Mouse (Mus musculus) hindbrain, embryonic 14.5 days (tissue): ENCODE results near the gene Spint2. TPM values are rescaled to one million over a fixed set of nuclear protein-coding genes. Genes with fewer than 3 reads are reported as not detected.

Source experiments
- ATAC-seq: fragments of 200-750 bp; cut with Nextera tagmentation; 2 replicates; pipeline ENCODE4 v1.8.0; 2017; ENCODE audit warnings: moderate number of reproducible peaks, mild to moderate bottlenecking, moderate TSS enrichment, moderate library complexity; ENCODE audit not compliant: low FRiP score
- DNase-seq: peaks from one replicate; pipeline ENCODE4 v3.0.0-alpha.2; 2015; ENCODE audit warnings: low spot score
- H3K27ac ChIP-seq: fragments of 300-500 bp; sonication (generic); 2 replicates; pipeline ENCODE4 v1.5.1; 2014; ENCODE audit warnings: mild to moderate bottlenecking, moderate library complexity
- H3K27me3 ChIP-seq: fragments of 300-500 bp; sonication (generic); 2 replicates; pipeline ENCODE4 v1.6.1; 2014; ENCODE audit warnings: mild to moderate bottlenecking, low read length, mixed read lengths; ENCODE audit not compliant: control insufficient read depth, insufficient read depth
- H3K36me3 ChIP-seq: fragments of 300-500 bp; sonication (generic); replicated peaks from 2 replicates; pipeline ENCODE4 v1.6.1; 2014; ENCODE audit not compliant: control insufficient read depth, insufficient read depth
- H3K4me1 ChIP-seq: fragments of 300-500 bp; sonication (generic); replicated peaks from 2 replicates; pipeline ENCODE4 v1.6.1; 2014; ENCODE audit warnings: antibody characterized with exemption, low read length, mixed read lengths; ENCODE audit not compliant: control insufficient read depth, insufficient read depth
- H3K4me2 ChIP-seq: fragments of 300-500 bp; sonication (generic); replicated peaks from 2 replicates; pipeline ENCODE4 v1.6.1; 2014; ENCODE audit warnings: mild to moderate bottlenecking, moderate library complexity
- H3K4me3 ChIP-seq: fragments of 300-500 bp; sonication (generic); replicated peaks from 2 replicates; pipeline ENCODE4 v1.5.1; 2014; ENCODE audit warnings: mild to moderate bottlenecking, low read length
- H3K9ac ChIP-seq: fragments of 300-500 bp; sonication (generic); 2 replicates; pipeline ENCODE4 v1.6.1; 2014
- H3K9me3 ChIP-seq: fragments of 300-500 bp; sonication (generic); 2 replicates; pipeline ENCODE4 v1.6.1; 2016; ENCODE audit warnings: low read length; ENCODE audit not compliant: control insufficient read depth
- WGBS: fragments of 180-500 bp; shearing (Covaris S2); extraction: QIAGEN DNeasy Blood & Tissue Kit; methylation state at CpG from one replicate; pipeline ENCODE4 v1.1.7; 2014; 5-methylcytosine and 5-hydroxymethylcytosine counted together
- polyA plus RNA-seq: library from polyadenylated mRNA; unstranded; fragments of >200 nt; fragmentation: Nextera tagmentation; extraction: Ambion mirVana; gene quantifications from 2 replicates; pipeline ENCODE4 v1.2.1, GENCODE M21; 2014

The Spint2 gene
- polyA plus RNA-seq, 1 experiment from 2014 or later = 71.3 TPM

DNA sequence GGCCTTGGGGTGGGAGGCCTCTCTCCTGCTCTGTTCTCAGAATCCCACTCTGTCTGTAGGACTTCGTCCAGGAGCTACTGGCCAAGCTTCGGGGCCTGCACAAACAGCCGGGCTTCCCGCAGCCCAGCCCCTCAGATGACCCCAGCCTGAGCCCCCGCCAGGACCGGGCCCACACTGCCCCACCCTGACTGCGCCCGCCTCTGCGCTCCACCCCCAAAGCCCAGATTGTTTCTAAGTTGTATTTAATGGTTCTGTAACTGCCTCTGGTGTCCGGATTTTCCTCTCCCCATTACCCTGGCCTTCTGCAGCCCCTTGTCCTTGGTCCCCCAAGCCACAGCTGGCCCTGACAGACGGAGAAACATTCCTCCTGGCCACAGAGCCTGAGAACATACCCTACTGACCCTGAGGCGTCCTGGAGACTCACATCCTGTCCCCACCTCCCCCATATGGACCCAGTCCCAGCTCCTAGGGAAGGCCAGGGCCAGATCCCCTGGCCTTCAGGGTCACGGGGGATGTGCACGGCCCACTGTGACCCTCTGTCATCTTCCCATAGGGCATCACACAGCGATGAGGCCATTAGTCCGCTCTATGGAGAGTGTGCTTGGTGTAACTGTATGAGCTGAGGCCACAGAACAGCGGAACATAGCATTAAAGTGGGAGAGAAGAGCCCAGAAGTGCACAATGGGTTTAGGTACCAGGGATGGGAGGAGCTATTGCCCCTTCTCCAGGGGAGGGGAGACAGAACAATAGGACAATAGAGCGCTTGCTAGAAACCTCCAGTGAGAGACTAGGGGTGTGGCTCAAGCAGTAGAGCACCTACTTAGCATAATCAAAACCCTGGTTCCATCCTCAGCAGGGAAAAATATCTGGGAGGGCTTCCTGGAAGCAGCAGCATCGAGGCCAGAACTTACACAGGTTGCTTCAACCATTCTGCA is 11.7 kb upstream of the Spint2 start:
- ATAC-seq = no peak
- H3K9me3 ChIP-seq = no peaks in the 10 kb centered on the region
- H3K4me1 ChIP-seq = peaks cover 16% of the 10 kb centered on the region; the same call in 1 of the 2 replicates
- no peaks in the 10 kb centered on the region for H3K36me3 ChIP-seq
- H3K27ac ChIP-seq = peak overlapping the region; percentile 54
- no peak for DNase-seq
- 22% methylated on average over 19 of the region's 19 CpGs for WGBS
- no peaks in the 10 kb centered on the region for H3K27me3 ChIP-seq
- no peak overlapping the region for H3K4me3 ChIP-seq
- H3K4me2 ChIP-seq = no peak overlapping the region
- H3K9ac ChIP-seq = no peak overlapping the region

DNA sequence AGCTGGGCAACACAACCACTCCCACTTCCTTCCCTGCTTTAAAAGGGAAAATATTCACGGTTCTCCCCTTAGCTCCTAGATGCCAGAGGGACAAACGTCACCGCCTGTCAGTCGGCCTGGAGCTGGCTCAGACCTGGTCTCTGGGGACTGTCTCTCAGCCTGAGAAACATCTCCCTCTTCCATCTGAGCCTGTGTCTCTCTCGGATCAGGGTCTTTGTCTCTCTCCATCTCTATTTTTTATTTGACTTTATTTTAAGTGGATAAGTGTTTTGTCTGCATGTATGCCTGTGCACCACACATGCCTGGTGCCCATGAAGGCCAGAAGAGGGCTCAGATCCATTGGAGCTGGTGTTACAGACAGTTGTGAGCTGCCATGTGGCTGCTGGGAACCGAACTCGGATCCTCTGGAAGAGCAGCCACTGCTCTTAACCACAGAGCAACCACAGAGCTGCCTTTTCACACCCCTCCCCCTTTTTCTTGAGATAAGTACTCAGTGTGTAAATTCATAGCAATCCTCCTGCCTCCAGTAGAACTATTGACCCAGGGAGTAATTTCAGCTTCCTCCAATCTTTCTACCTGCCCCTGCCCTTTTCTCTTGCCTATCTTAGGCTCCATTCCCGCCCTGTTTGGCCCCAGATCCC is 10.9 kb upstream of the Spint2 start:
- 23% methylated on average over 8 of the region's 8 CpGs for WGBS
- Histone ChIP-seq H3K4me2 (no peak overlapping the region), H3K4me1 (peaks cover 16% of the 10 kb centered on the region; the same call in 1 of the 2 replicates), H3K36me3 (no peaks in the 10 kb centered on the region), H3K27ac (peak overlapping the region; percentile 54), H3K4me3 (no peak overlapping the region), H3K27me3 (no peaks in the 10 kb centered on the region), H3K9me3 (no peaks in the 10 kb centered on the region), H3K9ac (no peak overlapping the region)
- DNase-seq (no peak), ATAC-seq (no peak)

DNA sequence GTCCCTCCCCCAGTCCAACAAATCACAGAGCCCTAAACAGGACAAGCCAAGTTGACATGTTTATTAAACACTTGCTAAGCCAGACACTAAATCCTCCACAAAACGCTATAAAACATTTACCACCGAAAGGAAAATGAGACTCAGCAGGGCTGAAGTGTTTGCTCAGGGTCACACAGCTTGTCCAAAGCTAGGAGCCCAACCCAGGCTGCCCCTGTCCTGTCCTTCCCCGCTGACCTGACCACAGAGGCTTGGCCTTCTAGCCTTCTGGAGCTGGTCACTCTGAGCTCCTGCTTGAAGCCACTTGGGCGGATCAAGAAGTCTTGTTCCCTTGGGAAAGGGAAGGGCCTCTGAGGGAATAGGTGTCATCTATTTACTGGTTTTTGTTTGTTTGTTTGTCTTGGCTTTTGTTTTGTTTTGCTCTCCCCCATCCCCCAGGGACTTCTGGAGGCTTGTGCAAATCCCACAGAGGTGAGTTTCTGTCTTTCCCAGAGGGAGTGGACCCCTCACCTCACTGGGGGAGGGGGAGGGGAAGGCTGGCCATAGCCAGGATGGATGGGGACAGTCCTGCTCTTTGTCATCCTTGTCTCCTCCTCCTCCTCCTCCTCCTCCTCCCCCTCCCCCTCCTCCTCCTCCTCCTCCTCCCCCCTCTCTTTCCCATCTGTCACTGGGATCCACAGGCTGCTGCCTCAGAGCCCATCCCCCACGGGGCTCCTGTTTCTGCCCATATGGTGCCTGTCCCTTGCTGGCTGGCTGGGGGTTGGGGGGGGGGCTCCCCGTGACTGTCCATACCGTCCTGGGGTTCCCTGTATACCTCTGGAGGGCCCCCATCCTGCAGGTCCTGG is 10.1 kb upstream of the Spint2 start:
- H3K9ac ChIP-seq = no peak overlapping the region
- no peak overlapping the region for H3K4me3 ChIP-seq
- H3K27me3 ChIP-seq = no peaks in the 10 kb centered on the region
- WGBS = 27% methylated on average over 6 of the region's 7 CpGs
- H3K4me1 ChIP-seq = peaks cover 16% of the 10 kb centered on the region; the same call in 1 of the 2 replicates
- DNase-seq (no peak), ATAC-seq (peak; percentile 39; the same call in 1 of the 2 replicates)
- H3K27ac ChIP-seq = 0 out of 2 replicates have a peak overlapping the region, but pooled peaks have one; percentile 46
- H3K36me3 ChIP-seq = no peaks in the 10 kb centered on the region
- H3K4me2 ChIP-seq = no peak overlapping the region
- H3K9me3 ChIP-seq = no peaks in the 10 kb centered on the region

DNA sequence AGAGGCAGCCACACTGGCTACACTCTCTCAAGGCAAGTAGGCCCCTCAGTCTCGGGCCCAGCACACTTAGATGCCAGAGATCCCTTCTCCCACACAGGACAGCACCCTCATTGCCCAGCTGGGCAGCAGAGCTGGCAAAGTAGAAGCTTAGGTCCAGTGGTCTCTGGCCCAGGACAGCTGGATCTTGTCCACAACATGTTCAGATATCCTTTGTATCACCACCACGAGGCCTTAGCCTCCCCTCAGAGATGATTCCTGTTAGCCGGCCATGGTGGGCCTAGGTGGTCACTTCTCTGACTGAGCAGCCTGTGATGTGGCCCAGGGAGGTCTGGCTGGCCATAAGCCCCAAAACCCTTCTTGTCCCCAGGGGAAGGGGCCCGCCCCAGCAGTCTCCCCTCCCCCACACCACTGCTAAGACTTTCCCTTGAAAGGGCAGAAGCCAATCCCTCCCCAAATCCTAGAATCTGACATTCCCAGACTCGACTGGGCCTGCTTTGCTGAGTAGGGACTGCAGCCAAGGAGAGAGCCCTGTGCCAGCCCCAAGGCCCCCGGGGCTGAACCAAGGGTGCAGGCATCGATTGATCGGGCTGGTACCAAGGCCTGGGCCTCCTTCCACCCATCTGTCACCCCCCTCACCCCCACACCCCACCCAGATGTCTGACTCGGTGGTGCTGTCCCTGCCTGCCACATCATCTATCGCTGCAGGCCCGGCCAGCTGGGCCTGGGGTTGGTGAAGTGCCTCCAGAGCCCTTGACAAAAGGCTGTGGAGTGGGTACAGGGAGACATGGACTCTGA is 9.2 kb upstream of the Spint2 start:
- ATAC-seq (no peak), DNase-seq (no peak)
- H3K4me3 ChIP-seq = no peak overlapping the region
- WGBS = 32% methylated on average over 11 of the region's 11 CpGs
- H3K4me2 ChIP-seq = no peak overlapping the region
- peaks cover 16% of the 10 kb centered on the region; the same call in 1 of the 2 replicates for H3K4me1 ChIP-seq
- H3K36me3 ChIP-seq = no peaks in the 10 kb centered on the region
- H3K27ac ChIP-seq = no peak overlapping the region
- H3K9ac ChIP-seq = no peak overlapping the region
- H3K27me3 ChIP-seq = no peaks in the 10 kb centered on the region
- H3K9me3 ChIP-seq = no peaks in the 10 kb centered on the region

DNA sequence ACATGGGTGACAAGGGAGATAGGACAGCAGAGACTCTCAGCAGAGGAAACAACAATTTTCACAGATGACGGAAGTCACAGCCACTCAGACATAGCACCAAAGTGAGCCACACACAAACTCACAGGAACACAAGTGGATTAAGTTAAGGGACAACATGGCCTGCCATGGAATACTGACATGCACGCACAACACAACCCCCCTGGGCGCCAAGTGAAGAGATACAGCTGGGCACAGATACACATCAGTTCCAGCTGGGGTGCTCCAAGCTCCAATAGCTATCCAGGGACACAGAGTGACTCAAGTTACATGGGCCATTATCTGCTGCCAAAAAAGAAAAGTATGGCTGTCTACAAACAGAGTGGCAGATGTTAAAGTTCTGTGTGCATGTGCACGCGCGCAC is 8.1 kb upstream of the Spint2 start:
- Histone ChIP-seq H3K27me3 (no peaks in the 10 kb centered on the region), H3K36me3 (no peaks in the 10 kb centered on the region), H3K4me3 (peak overlapping the region; percentile 49; the same call in 1 of the 2 replicates), H3K27ac (no peak overlapping the region), H3K4me2 (peak overlapping the region; percentile 91), H3K4me1 (peaks cover 16% of the 10 kb centered on the region; the same call in 1 of the 2 replicates), H3K9me3 (no peaks in the 10 kb centered on the region), H3K9ac (no peak overlapping the region)
- 77% methylated on average over 6 of the region's 6 CpGs for WGBS
- DNase-seq (no peak), ATAC-seq (no peak)

DNA sequence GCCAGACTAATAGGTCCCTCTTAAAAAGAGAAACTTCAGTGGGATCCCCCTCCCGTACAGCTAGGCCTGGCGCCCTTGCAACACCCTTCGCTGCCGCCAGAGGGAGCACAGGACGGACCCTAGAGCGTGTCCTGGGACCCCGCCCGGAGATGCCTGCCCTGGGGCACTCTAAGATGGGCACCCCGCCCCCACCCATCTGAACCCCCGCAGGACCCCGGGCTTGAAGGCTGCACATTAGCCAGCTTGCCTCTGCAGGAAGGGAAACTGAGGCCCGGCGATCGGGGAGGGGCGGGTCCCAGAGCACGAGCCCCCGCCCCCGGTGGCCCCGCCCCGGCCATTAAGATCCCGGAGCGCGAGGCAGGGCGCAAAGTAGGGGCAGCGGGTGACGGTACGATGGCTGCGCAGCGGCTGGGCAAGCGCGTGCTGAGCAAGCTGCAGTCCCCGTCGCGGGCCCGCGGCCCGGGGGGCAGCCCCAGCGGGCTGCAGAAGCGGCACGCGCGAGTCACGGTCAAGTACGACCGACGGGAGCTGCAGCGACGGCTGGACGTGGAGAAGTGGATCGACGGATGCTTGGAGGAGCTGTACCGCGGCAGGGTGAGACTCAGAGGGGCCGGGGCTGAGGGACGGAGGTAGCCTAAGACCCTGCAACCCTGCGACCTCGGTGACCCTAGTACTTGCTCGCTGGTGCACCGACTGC is 7.4 kb upstream of the Spint2 start, which contains the start of gene Ppp1r14a:
Gene Ppp1r14a (plus strand): TSS at position 367 of the 697 bp plus-strand sequence.
- Histone ChIP-seq H3K9me3 (no peaks in the 10 kb centered on the region), H3K27ac (no peak within 1 kb of the TSS), H3K4me2 (peak within 1 kb of the TSS; percentile 91), H3K36me3 (no peaks in the 10 kb centered on the region), H3K4me1 (peaks cover 16% of the 10 kb centered on the region; the same call in 1 of the 2 replicates), H3K4me3 (peak within 1 kb of the TSS; percentile 49), H3K27me3 (no peaks in the 10 kb centered on the region), H3K9ac (peak within 1 kb of the TSS; percentile 58)
- DNase-seq (peak; percentile 71), ATAC-seq (no peak)
- WGBS = under 1% methylated on average over 58 of the region's 59 CpGs

DNA sequence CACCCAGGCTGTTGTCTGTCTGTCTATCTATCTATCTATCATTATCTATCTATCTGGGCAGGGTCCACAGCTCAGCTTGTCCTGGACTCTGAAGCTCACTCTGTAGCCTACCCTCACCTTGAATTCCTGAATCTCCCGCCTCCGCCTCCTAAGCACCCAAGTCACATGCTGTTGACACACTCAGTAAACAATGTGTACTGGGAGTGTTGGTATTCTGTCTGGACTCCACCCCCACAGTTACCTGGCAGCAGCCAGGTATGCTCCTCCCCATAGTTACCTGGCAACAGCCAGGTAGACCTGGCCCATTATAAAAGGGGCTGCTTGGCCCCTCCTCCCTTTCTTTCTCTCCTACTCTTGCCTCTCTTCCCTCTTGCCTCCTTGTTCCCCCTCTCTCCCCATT is 6.4 kb upstream of the Spint2 start:
- H3K4me3 ChIP-seq = no peak overlapping the region
- H3K9ac ChIP-seq = no peak overlapping the region
- H3K9me3 ChIP-seq = no peaks in the 10 kb centered on the region
- peaks cover 14% of the 10 kb centered on the region; the same call in 1 of the 2 replicates for H3K4me1 ChIP-seq
- ATAC-seq (no peak), DNase-seq (no peak)
- H3K4me2 ChIP-seq = no peak overlapping the region
- no peak overlapping the region for H3K27ac ChIP-seq
- WGBS = 83% methylated on average over 2 of the region's 2 CpGs
- no peaks in the 10 kb centered on the region for H3K36me3 ChIP-seq
- no peaks in the 10 kb centered on the region for H3K27me3 ChIP-seq

DNA sequence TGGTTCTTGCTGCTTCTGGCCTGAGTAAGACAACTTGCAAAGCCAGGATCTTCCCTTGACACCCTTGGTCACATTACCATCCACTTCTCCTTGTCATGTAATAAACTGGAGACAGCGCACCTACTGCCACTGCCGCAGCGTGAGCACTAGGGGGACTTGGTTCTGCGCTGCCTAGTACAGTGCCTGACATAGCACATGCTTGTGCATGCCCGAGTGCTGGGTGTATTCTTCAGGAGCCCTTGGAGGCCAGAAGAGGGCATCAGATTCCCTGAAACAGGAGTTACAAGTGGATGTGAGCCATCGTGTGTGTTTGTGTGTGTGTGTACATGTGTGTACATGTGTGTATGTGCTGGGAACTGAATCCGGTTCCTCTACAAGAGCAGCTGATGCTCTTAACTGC is 5.8 kb upstream of the Spint2 start:
- DNase-seq = no peak
- Histone ChIP-seq H3K4me1 (peaks cover 12% of the 10 kb centered on the region; the same call in 1 of the 2 replicates), H3K4me2 (no peak overlapping the region), H3K9ac (no peak overlapping the region), H3K27me3 (peaks cover 5% of the 10 kb centered on the region), H3K4me3 (no peak overlapping the region), H3K9me3 (no peaks in the 10 kb centered on the region), H3K27ac (no peak overlapping the region), H3K36me3 (no peaks in the 10 kb centered on the region)
- 83% methylated on average over 7 of the region's 7 CpGs for WGBS
- ATAC-seq = no peak
